Mouse (Mus musculus) neutrophil, adult 5-6 weeks (primary cell): ENCODE measurements around the gene Traf5. TPM values are rescaled to one million over a fixed set of nuclear protein-coding genes. Genes with fewer than 3 reads are reported as not detected.

Source experiments
- ATAC-seq: fragments of 151-379, 151-347 bp; 2 replicates; pipeline ENCODE4 v1.8.0; 2017; ENCODE audit warnings: mild to moderate bottlenecking, moderate TSS enrichment; ENCODE audit not compliant: insufficient number of reproducible peaks, poor library complexity, low FRiP score, severe bottlenecking; ENCODE audit errors: extremely low read depth
- total RNA-seq: library from RNA; stranded (forward); fragments of 200-1000 nt; gene quantifications from 2 replicates; pipeline ENCODE4 v1.2.3, GENCODE M21; 2017

The Traf5 gene
- total RNA-seq, 1 experiment from 2014 or later: 120 TPM

GRCm38 (mm10) chr1:192070618-192071051, 21.7 kb downstream of the Traf5 start:
- ATAC-seq: peak; percentile 17; the same call in 1 of the 2 replicates

GRCm38 (mm10) chr1:192069971-192070591, 22.3 kb downstream of the Traf5 start:
- ATAC-seq: no peak

- no peak for ATAC-seq
Observed at GRCm38 (mm10) chr1:192068188-192068587, 24.2 kb downstream of the Traf5 start.

- no peak for ATAC-seq
Observed at GRCm38 (mm10) chr1:192066956-192067355, 25.4 kb downstream of the Traf5 start.

DNA sequence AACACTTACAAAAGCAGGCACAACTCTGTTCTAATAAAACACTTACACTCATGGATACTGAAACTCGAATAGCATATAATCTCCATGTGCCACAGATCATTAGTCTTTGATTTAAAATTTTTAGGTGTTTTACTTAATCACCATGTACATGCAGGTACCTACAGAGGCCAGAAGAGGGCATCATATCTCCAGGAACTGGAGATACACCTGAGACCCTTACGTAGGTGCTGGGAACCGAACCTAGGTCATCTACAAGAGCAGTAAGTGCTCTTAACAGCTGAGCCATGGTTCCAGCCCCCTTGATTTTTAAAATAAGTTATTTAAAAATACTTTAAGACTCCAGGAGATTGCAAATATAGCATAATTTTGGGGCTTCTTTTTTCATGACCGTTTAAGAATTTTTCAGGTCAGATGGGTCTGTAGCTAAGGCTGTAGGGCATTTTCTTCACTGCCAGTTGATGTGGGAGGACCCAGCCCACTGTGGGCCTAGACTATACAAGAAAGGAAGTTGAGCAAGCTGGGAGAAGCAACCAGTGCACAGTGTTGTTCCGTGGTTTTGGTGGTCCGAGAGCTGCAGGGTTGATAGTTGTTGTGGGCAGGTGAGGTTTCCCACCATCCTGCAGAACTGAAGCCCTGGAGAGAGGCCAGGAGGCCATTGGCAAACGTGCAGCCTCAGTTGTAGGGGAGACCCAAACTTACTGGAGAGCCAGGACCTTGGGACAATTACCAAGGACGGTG, 29.0 kb downstream of the Traf5 start:
- ATAC-seq: no peak

- no peak for ATAC-seq
Observed at GRCm38 (mm10) chr1:192062682-192063081, 29.7 kb downstream of the Traf5 start.

DNA sequence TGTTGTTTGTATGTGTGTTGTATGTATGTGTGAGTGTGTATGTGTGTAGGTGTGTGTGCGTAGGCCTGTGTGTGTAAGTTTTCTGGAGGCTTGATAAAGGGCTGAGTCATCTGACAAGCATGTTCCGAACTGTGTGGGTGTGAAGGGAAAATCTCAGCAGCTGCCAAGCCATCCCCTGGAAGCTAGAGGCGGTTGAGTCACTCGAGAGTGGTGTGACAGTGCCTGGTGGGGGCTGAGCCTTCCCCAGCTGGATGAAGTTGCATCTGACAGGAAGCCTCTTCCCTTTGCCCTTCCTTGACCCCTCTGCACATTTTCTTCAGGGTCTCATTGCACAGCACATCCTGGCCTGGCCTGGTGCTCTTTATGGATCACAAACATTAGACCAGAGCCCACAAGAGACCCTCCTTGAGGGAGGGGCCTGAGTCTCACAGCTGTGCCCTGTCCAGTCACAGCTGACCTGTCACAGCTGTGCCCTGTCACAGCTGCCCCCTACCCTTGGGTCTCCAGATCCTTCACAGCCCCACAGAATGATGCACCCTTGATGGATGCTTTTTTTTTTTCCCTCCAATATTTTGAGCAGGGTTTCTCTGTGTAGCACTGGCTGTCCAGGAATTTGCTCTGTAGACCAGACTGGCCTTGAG, 30.6 kb downstream of the Traf5 start:
- no peak for ATAC-seq

GRCm38 (mm10) chr1:192058911-192059310, 33.4 kb downstream of the Traf5 start:
- ATAC-seq: no peak

DNA sequence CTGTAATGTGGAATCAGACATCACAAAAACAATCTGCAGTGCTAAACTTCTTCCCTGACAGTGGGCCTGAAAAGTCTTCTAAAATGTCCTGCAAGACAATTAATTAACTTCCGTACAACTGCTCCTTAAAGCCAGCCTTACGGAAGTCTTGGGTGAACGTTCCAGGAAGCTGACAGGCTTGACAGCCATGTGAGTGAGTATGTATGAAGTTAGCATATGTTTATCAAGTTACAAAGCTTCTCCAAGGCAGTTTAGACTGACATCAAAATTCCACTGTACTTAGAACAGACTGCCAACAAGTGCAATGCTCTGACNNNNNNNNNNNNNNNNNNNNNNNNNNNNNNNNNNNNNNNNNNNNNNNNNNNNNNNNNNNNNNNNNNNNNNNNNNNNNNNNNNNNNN, 38.6 kb downstream of the Traf5 start:
- no peak for ATAC-seq

- no peak for ATAC-seq
Observed at GRCm38 (mm10) chr1:192052986-192053385, 39.4 kb downstream of the Traf5 start.

- ATAC-seq: no peak
Observed at GRCm38 (mm10) chr1:192052461-192052860, 39.9 kb downstream of the Traf5 start.

DNA sequence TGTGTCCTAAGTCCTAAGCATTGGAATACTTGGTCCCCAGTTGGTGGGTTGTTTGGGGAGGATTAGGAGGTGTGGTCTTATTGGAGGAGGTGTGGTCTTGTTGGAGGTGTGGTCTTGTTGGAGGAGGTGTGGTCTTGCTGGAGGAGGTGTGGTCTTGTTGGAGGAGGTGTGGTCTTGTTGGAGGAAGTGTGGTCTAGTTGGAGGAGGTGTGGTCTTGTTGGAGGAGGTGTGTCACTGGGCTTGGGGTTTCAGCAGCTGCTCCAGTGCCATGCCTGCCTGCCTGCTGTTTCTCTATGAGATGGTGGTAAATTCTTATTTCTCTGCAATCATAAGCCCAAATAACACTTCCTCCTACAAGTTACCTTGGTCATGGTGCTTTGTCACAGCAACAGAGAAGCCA, 93.3 kb downstream of the Traf5 start:
- ATAC-seq: no peak; the same call in 1 of the 2 replicates

DNA sequence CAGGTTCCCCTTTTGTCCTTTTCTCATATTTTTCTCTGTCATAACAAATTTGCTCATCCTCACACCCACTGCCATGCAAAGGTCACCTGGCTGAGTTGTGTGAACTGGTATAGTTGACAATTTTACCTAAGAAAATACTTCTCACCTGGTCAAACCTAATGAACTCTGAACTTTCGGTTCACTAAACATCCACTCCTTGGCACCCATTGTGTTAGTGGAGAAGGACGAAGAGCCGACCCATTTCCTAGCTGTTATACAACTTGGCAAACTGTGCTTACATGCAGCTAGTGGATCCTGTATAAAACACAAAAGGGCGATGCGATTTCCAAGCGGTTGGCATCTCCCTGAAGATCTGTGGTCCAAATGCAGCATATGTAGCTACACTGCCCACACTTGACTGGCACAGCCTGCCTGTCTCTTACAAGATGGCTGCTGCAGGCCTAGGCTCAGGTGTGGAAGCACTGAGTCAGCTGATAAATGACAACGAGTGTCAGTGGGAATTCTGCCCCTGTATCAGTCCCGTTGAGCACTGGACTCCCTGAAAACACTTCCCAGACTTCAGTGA, 95.7 kb downstream of the Traf5 start:
- no peak for ATAC-seq

DNA sequence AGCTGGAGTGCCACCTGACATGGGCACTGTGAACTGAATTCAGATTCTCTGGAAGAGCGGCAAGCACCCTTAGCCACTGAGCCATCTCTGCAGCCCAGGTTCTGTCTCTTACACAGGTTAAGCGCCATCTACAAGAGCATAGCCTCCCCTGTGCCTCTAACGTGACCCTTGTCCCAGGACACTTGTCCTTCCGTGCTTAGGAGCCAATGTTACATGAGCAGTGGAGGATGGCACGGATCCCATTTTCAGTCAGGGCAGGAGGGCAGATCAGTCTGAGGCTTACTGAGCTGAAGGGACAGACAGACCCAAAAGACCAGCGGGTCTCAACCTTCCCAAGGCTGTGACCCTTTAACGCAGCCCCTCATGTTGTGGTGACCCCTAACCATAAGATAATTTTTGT, 96.4 kb downstream of the Traf5 start:
- ATAC-seq: no peak

DNA sequence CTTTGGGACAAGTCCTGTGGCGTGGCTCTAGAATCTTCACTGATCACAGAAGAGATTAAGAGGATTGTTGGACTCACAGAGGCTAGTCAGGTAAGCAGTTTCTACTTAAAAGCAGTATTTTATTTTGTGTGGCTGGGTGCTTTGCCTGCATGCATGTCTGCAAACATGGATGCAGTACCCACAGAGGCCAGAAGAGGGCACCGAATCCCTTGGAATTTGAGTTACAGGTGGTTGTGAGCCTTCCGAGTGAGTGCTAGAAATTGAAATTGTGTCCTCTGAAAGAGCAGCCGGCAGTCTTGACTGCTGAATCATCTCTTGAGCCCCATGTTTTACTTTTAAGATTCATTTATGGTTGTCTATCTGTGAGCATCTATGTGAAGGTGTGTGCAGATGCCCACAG, 96.9 kb downstream of the Traf5 start:
- 0 out of 2 replicates have a peak, but pooled peaks have one; percentile 42 for ATAC-seq

DNA sequence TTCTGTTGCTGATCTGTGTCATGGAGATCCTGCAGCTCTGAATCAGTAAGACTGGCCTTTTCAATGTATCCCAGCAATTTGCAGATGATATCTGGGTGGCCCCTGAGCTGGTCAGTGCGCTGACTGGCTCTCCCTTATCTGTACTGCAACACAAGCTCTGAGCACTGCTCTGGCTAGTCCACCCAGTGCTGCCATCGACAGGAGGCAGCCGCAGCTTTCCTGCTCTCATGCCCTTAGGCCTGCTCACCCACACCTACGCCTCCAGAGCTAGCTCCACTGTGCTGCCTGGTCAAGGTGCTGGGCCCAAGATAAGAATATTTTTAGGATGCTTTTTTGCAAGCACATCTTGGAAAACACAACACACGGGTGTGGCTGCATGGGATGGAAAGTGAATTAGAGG, 97.9 kb downstream of the Traf5 start:
- no peak for ATAC-seq

DNA sequence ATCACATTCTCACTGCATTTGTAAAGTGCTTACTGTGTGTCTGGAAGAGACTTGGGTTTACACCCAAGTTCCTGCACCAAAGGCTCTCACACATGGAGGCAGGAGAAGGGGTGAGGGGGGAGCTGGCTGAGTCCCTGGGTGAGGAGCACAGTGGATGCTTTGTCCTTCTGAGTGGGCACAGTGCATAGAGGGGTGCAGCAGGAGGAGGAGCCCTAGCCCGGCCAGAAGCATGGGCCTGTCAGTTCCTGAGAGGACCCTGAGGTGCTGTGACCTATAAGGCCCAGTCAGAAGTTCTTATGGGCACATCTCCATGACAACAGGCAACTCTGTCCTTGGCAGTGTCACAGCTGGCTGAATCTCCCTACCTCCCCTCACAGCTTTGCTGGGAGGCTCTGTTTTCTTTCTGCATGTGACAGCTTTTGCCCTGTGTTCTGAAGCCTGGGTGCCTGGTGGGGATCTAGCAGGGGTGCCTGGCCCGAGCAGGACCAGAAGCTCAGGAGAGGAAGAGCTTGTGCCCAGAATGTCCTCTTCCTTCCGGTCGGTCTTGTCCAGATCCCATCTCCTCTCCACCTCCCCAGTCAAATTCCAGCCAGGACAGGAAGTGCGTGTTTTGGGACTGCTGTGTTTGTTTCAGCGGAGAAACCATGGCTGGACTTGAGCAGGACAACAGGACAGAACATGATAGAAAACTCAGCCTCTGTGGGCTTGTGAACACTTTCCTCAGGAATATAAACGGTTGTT, 100.1 kb downstream of the Traf5 start:
- no peak for ATAC-seq

DNA sequence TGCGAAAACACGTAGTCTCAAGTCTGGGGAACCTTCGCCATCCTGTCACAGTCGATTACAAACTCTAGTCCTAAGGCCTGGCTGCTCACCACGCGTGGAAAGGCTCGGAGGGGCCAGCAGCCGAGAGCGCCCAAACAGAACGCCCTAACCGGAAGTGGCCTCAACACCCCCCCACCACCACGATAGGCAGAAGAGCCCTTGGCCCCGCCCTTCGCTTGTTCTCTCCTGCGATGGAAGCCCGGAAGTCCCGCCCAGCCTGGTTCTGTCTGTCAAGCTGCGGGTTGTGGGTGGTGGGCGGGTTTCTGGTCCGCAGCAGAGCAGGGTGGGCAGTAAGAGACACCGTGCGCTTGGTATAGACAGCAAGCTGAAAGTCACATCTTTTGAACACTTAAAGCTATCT, 102.4 kb downstream of the Traf5 start:
- peak; percentile 96 for ATAC-seq

DNA sequence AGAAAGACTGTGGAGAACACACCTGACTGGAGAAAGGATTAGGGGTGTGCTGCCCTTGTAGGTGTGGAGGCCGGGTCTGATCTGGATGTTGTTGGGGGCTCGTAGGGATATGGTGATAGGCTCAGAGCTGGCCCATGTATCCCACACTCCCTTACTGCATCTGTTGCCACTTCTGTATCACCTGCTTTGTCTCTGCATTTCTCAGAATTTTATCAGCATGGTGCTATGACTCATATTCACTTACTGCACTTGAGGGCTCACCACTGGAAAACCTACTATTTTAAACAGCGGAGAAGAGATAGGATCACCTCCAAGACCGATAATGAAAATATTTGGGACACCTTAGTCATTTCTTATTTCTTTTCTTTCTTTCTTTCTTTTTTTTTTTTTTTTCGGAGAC, 103.3 kb downstream of the Traf5 start:
- ATAC-seq: no peak
